In the genomic region with DNA sequence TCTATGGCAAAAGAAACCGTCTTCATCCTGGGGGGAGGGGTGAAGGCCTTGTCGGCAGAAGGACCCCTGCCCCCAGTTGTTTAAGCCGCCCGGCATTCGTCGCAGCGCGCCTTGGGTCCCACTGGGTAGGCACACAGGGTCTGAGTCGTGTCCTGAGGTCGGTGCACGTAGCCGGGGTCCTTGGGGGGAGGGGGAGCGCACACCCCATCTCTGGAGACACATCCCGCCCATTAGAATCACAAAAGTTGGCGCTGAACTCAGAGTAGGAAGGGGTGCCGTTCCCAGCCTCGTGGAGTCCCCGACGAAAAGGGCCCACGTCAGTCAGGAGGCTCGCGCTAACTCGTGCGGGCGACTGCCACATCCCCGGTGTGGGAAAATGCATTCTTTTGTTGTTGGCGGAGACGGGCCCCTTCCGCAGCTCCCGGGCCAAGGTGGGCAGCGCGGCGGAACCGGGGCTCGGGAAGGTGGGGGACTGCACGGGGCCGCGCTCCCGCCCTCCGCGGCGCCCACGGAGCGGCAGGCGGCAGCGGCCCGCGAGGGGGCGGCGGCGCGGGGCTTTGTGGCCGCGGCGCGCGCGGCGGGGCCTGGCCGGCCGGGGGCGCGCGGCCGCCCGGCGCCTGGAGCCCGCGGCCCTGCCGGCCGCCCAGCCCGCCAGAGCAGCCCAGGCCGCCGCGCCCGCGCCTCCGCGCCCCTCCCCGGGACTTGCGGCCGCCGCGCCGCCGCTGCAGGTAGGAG, we compare ENCODE assay signal across 8 mouse cellular contexts. TPM values are rescaled to one million over a fixed set of nuclear protein-coding genes. Genes with fewer than 3 reads are reported as not detected.
DNase-seq lines count a peak whose midpoint lies in the region; ATAC-seq and TF ChIP-seq lines count a peak whose summit lies in the region.

A gene (plus strand): TSS at position 95 of the 735 bp plus-strand sequence.

- peak within 1 kb of the TSS; percentile 89 for H3K27ac ChIP-seq in forebrain, postnatal 0 days (ENCODE audit: low read depth, low read length)
- peak within 1 kb of the TSS; percentile 80 for H3K27ac ChIP-seq in lung, postnatal 0 days (ENCODE audit: low read length)

- 2% methylated on average over 68 of the region's 86 CpGs for WGBS in forebrain, postnatal 0 days
- 2% methylated on average over 41 of the region's 86 CpGs for WGBS in lung, postnatal 0 days

- peak within 1 kb of the TSS; percentile 91 for H3K9ac ChIP-seq in forebrain, postnatal 0 days
- H3K9ac ChIP-seq in lung, postnatal 0 days (replicated peaks; ENCODE audit: low read depth): peak within 1 kb of the TSS; percentile 86

- ATAC-seq in forebrain, postnatal 0 days: peak; percentile 77
- ATAC-seq in lung, postnatal 0 days: peak; percentile 84

- H3K4me2 ChIP-seq in forebrain, postnatal 0 days (ENCODE audit: low read depth): peak within 1 kb of the TSS; percentile 85
- peak within 1 kb of the TSS; percentile 84 for H3K4me2 ChIP-seq in lung, postnatal 0 days (replicated peaks; ENCODE audit: low read depth, low read length)

- TF ChIP-seq EP300 in lung, postnatal 0 days (IDR thresholded peaks at IDR 0.05): no peak

- peak; percentile 66 for DNase-seq in NIH3T3 (ENCODE audit: low read depth)
- DNase-seq in cerebellum, adult 11-12 months: peak; percentile 62
- DNase-seq in forebrain, postnatal 0 days: peak; percentile 78
- DNase-seq in heart, postnatal 14 days: peak; percentile 63 to 66
- DNase-seq in layer of hippocampus, postnatal 10 days (ENCODE audit: low spot score in 2 of 2): peak; percentile 63 to 69
- peak; percentile 65 for DNase-seq in lung, postnatal 0 days (ENCODE audit: low spot score)
- DNase-seq in ovary, postnatal 14 days (ENCODE audit: low spot score): peak; percentile 46
- DNase-seq in yolk sac, embryonic 10.5 days (ENCODE audit: low spot score): peak; percentile 65

- TF ChIP-seq CTCF in forebrain, postnatal 0 days (IDR thresholded peaks at IDR 0.05; ENCODE audit: low read depth): no peak
- TF ChIP-seq CTCF in lung, postnatal 0 days (IDR thresholded peaks at IDR 0.05): no peak

- peak within 1 kb of the TSS; percentile 77 for H3K4me3 ChIP-seq in forebrain, postnatal 0 days (ENCODE audit: low read depth, low read length)
- H3K4me3 ChIP-seq in lung, postnatal 0 days (ENCODE audit: low read depth, low read length): peak within 1 kb of the TSS; percentile 73

- H3K27me3 ChIP-seq in forebrain, postnatal 0 days (ENCODE audit: insufficient read depth, low read length): no peaks in the 10 kb centered on the region
- H3K27me3 ChIP-seq in lung, postnatal 0 days (replicated peaks; ENCODE audit: insufficient read depth, low read length): no peaks in the 10 kb centered on the region

- H3K36me3 ChIP-seq in forebrain, postnatal 0 days (ENCODE audit: insufficient read depth): no peaks in the 10 kb centered on the region
- no peaks in the 10 kb centered on the region for H3K36me3 ChIP-seq in lung, postnatal 0 days (ENCODE audit: insufficient read depth, low read length)

- peaks cover 21% of the 10 kb centered on the region for H3K4me1 ChIP-seq in forebrain, postnatal 0 days (ENCODE audit: insufficient read depth)
- H3K4me1 ChIP-seq in lung, postnatal 0 days (ENCODE audit: insufficient read depth, low read depth, low read length): peaks cover 11% of the 10 kb centered on the region; the same call in 1 of the 2 replicates

- intact Hi-C loops in heart, postnatal 14 days (cut with DNase I): loop anchor here (5.0 kb wide), 3 partner anchors 42 to 127 kb away; a partner anchor contains a TSS

- no peaks in the 10 kb centered on the region for H3K9me3 ChIP-seq in forebrain, postnatal 0 days (ENCODE audit: low read length)
- H3K9me3 ChIP-seq in lung, postnatal 0 days (ENCODE audit: low read length): no peaks in the 10 kb centered on the region

RNA-seq across cellular contexts. Expression of the gene that starts here (rescaled TPM):
- 51.1 and 52.9 TPM in 2 replicates for total RNA-seq in forebrain, postnatal 0 days (2014; rRNA removed)
- 36.3 and 43.8 TPM in 2 replicates for polyA plus RNA-seq in forebrain, postnatal 0 days (2015; fragmentation: Nextera tagmentation; extraction: Ambion mirVana)
- 10 to 100 TPM; 24.1 to 25.8 TPM for total RNA-seq in heart, postnatal 14 days (2021)
- 10 to 100 TPM; 36.7 to 36.9 TPM for total RNA-seq in layer of hippocampus, postnatal 10 days (2021)
- polyA plus RNA-seq in lung, postnatal 0 days (2015; fragmentation: Nextera tagmentation; extraction: Ambion mirVana): 12.2 and 13.1 TPM in 2 replicates

Comparison
In these comparisons a context has a peak if more than half of its experiments do, and no peak if none do; other contexts are left out.
1. Peak in every context shown above with its lines: DNase-seq, ATAC-seq, H3K4me3 ChIP-seq and H3K27ac ChIP-seq.